Mouse (Mus musculus): Measurements from ENCODE around the gene Nr4a2. TPM values are rescaled to one million over a fixed set of nuclear protein-coding genes. Genes with fewer than 3 reads are reported as not detected.

Nr4a2 gene
- polyA plus RNA-seq (2015; fragmentation: Nextera tagmentation; extraction: Ambion mirVana), result 0.29 and 0.49 TPM in 2 replicates

DNA sequence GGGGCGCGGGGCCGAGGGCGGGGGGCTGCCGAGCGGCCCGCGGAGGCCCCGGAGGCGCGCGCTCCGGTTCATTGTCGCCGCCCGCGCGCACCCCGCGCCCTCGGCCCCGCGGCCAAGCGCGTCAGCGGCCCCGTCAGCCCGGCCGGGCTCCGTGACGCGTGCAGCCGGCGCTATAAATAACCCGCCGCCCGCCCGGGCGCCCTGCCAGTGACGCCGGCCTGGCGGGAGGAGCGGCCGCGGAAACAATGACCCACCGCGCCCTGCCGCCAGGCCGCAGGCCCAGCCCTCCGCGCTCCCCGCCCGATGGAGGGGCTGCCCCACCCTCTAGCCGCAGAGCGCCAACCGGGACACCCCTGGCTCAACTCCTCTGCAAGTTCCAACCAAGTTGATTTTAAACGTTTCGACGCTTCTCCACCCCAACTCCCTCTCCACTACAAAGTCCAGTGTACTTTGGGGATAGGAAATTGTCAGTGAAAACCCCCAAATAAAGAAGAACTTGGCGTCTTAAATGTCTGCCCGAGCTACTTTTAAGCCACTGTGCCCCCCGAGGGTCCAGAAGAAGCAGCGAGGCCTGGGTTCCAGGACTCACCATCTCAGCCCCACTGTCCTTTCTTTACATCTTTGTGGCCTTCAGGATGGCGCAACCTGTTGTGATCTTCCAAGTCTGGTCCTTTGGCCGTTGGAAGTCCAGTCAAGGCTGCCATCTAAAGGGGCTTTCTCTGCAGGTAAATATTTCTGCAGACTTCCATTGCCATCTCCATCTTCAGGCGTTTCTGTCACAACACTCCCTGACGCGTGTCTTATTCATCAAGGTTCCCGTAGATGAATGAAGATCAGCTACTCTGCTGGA, at the start of gene Nr4a2:
TSS of gene Nr4a2 (minus strand) at position 13 of the 850 bp plus-strand sequence.
- Histone ChIP-seq H3K27ac (peak within 1 kb of the TSS; percentile 79), H3K9ac (peak within 1 kb of the TSS; percentile 90), H3K9me3 (replicated peaks) (no peaks in the 10 kb centered on the region), H3K4me2 (peak within 1 kb of the TSS; percentile 84), H3K4me3 (replicated peaks) (peak within 1 kb of the TSS; percentile 85), H3K36me3 (no peaks in the 10 kb centered on the region), H3K4me1 (replicated peaks) (peaks cover 20% of the 10 kb centered on the region), H3K27me3 (no peaks in the 10 kb centered on the region; the same call in 1 of the 2 replicates)
- ATAC-seq (ENCODE audit: low read depth) (peak; percentile 86), DNase-seq (peak; percentile 59)
- WGBS (ENCODE audit: insufficient replicate concordance), result 11% methylated on average over 37 of the region's 69 CpGs

- no peaks in the 10 kb centered on the region for H3K4me1 ChIP-seq (replicated peaks)
- ATAC-seq (ENCODE audit: low read depth), result no peak
- no peaks in the 10 kb centered on the region for H3K9me3 ChIP-seq (replicated peaks)
- no peaks in the 10 kb centered on the region for H3K27me3 ChIP-seq
- H3K27ac ChIP-seq, result no peak overlapping the region
- H3K9ac ChIP-seq, result no peak overlapping the region
- H3K4me3 ChIP-seq (replicated peaks), result no peak overlapping the region
- no peak for DNase-seq
- 64% methylated on average over 1 of the region's 1 CpGs for WGBS (ENCODE audit: insufficient replicate concordance)
- H3K4me2 ChIP-seq, result no peak overlapping the region
- no peaks in the 10 kb centered on the region for H3K36me3 ChIP-seq
Observed at GRCm38 (mm10) chr2:57165416-57165815, 41.6 kb upstream of the Nr4a2 start.

DNA sequence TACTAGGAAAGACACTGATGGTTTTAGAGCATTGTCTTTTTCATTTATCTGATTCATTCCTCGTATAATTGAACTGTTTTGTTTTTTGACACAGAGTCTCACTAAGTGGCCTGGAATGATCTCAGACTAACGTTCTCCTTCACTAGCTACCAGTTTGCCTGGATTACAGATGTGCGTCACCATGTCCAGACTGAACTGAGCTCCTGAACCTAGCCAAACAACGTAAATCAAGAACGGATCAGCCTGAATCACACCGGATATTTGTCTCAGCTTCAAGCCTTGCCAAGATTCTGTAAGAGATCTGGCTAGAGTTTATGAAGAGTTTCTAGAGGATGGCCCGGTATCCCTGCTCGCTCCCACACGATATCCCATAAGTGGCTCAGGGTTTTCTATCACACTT, 33.0 kb upstream of the Nr4a2 start:
- Histone ChIP-seq H3K9ac (no peak overlapping the region), H3K4me3 (replicated peaks) (no peak overlapping the region), H3K36me3 (no peaks in the 10 kb centered on the region), H3K4me1 (replicated peaks) (no peaks in the 10 kb centered on the region), H3K27ac (no peak overlapping the region), H3K9me3 (replicated peaks) (no peaks in the 10 kb centered on the region), H3K27me3 (no peaks in the 10 kb centered on the region), H3K4me2 (no peak overlapping the region)
- ATAC-seq (ENCODE audit: low read depth), result no peak
- no peak for DNase-seq
- 69% methylated on average over 9 of the region's 9 CpGs for WGBS (ENCODE audit: insufficient replicate concordance)

GRCm38 (mm10) chr2:57149796-57150195, 26.0 kb upstream of the Nr4a2 start:
- H3K9ac ChIP-seq, result no peak overlapping the region
- 52% methylated on average over 4 of the region's 4 CpGs for WGBS (ENCODE audit: insufficient replicate concordance)
- H3K27ac ChIP-seq, result no peak overlapping the region
- H3K9me3 ChIP-seq (replicated peaks), result no peaks in the 10 kb centered on the region
- no peak overlapping the region for H3K4me3 ChIP-seq (replicated peaks)
- H3K36me3 ChIP-seq, result no peaks in the 10 kb centered on the region
- no peaks in the 10 kb centered on the region for H3K4me1 ChIP-seq (replicated peaks)
- no peak overlapping the region for H3K4me2 ChIP-seq
- H3K27me3 ChIP-seq, result no peaks in the 10 kb centered on the region
- DNase-seq (no peak), ATAC-seq (ENCODE audit: low read depth) (no peak)

- Histone ChIP-seq H3K4me3 (replicated peaks) (no peak overlapping the region), H3K27ac (no peak overlapping the region), H3K9ac (no peak overlapping the region), H3K36me3 (no peaks in the 10 kb centered on the region), H3K9me3 (replicated peaks) (no peaks in the 10 kb centered on the region), H3K4me1 (replicated peaks) (no peaks in the 10 kb centered on the region), H3K4me2 (no peak overlapping the region), H3K27me3 (no peaks in the 10 kb centered on the region)
- 60% methylated on average over 2 of the region's 2 CpGs for WGBS (ENCODE audit: insufficient replicate concordance)
- ATAC-seq (ENCODE audit: low read depth) (no peak), DNase-seq (no peak)
Observed at GRCm38 (mm10) chr2:57148231-57148630, 24.4 kb upstream of the Nr4a2 start.

- H3K27ac ChIP-seq, result no peak overlapping the region
- H3K4me2 ChIP-seq, result no peak overlapping the region
- no peak overlapping the region for H3K9ac ChIP-seq
- H3K4me3 ChIP-seq (replicated peaks), result no peak overlapping the region
- H3K4me1 ChIP-seq (replicated peaks), result no peaks in the 10 kb centered on the region
- ATAC-seq (ENCODE audit: low read depth) (no peak), DNase-seq (no peak)
- H3K9me3 ChIP-seq (replicated peaks), result no peaks in the 10 kb centered on the region
- no peaks in the 10 kb centered on the region for H3K36me3 ChIP-seq
- no peaks in the 10 kb centered on the region for H3K27me3 ChIP-seq
- 74% methylated on average over 5 of the region's 5 CpGs for WGBS (ENCODE audit: insufficient replicate concordance)
Observed at GRCm38 (mm10) chr2:57145646-57146421, 22.0 kb upstream of the Nr4a2 start.

DNA sequence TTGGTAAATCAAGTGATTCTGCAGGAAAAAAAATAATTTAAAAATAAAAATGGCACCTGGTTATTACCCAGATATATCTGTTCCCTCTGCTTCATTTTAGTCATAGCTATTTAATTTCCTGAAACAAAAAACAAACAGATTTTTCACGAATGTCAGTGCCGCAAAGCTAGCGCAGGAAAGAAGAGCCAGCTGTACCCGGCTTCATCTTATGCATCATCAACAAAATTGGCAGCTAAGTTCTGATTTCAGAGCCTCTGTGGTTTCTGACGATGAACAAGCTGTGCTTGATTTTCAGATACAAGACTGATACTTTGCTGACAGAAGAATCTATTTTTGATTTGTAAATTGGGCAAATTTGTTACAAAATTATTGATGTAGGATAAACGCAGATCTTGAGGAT, 14.8 kb upstream of the Nr4a2 start:
- Histone ChIP-seq H3K9ac (no peak overlapping the region), H3K4me2 (no peak overlapping the region), H3K36me3 (no peaks in the 10 kb centered on the region), H3K27me3 (no peaks in the 10 kb centered on the region), H3K4me3 (replicated peaks) (no peak overlapping the region), H3K9me3 (replicated peaks) (no peaks in the 10 kb centered on the region), H3K27ac (no peak overlapping the region), H3K4me1 (replicated peaks) (no peaks in the 10 kb centered on the region)
- ATAC-seq (ENCODE audit: low read depth) (no peak), DNase-seq (no peak)
- WGBS (ENCODE audit: insufficient replicate concordance), result 71% methylated on average over 6 of the region's 6 CpGs

GRCm38 (mm10) chr2:57127461-57127860, 3.7 kb upstream of the Nr4a2 start:
- H3K4me1 ChIP-seq (replicated peaks), result peaks cover 14% of the 10 kb centered on the region
- ATAC-seq (ENCODE audit: low read depth) (no peak), DNase-seq (no peak)
- no peaks in the 10 kb centered on the region for H3K9me3 ChIP-seq (replicated peaks)
- H3K27me3 ChIP-seq, result no peaks in the 10 kb centered on the region; the same call in 1 of the 2 replicates
- H3K36me3 ChIP-seq, result no peaks in the 10 kb centered on the region
- H3K4me3 ChIP-seq (replicated peaks), result no peak overlapping the region
- no peak overlapping the region for H3K4me2 ChIP-seq
- no peak overlapping the region for H3K9ac ChIP-seq
- WGBS (ENCODE audit: insufficient replicate concordance), result 62% methylated on average over 4 of the region's 4 CpGs
- H3K27ac ChIP-seq, result no peak overlapping the region

- 28% methylated on average over 6 of the region's 6 CpGs for WGBS (ENCODE audit: insufficient replicate concordance)
- Histone ChIP-seq H3K4me3 (replicated peaks) (no peak overlapping the region), H3K27me3 (no peaks in the 10 kb centered on the region; the same call in 1 of the 2 replicates), H3K9ac (no peak overlapping the region), H3K4me2 (peak overlapping the region; percentile 28), H3K36me3 (no peaks in the 10 kb centered on the region), H3K9me3 (replicated peaks) (no peaks in the 10 kb centered on the region), H3K27ac (no peak overlapping the region), H3K4me1 (replicated peaks) (peaks cover 17% of the 10 kb centered on the region)
- DNase-seq, result no peak
- ATAC-seq (ENCODE audit: low read depth), result no peak
Observed at GRCm38 (mm10) chr2:57125891-57126290, 2.1 kb upstream of the Nr4a2 start.

DNA sequence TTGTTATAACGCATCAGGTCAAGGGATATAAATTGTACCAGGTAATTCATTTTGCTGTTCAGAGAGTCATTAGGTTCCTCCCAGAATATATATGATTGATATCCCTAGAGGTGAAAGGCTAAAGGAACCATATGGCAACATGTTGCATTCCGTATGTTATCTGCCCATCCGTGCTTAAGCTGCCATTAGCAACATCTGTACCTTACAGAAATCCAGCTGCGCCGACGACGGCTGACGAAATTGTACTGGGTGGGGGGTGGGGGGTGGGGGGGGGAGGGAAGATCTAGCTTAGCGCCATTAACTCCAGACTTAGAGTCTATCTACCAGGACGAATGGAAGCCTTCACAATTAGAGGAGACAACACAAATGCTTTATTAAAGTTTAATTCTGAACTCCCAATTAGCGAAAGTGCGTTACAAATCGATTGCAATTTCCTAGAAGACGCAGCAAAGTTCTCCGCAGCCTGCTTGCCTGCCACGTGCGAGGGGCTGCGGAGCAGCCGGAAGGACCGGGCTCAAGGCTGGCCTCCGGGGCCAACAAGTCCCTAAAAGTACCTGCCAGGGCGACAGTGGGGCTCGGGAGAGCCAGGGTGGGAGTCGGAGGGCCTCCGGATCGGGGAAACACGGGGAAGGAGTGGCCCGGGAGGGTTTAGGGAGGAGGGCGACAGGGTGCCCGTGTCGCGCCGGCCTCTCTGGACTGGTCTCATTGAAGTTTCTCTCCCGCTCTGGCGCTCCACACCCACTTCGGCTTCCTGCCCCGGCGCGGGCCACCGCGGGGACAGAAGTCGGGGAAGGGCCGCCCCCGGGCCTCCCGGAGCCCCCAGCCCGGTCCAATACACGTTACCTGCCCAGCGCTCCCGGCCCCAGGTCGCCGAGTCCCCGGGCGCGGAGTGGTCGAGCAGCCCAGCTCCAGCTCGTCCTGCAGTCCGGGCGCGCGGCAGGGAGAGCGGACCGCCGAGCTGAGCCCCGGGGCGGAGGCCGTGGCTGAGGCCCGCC, 520 bp downstream of the Nr4a2 start:
- H3K4me1 ChIP-seq (replicated peaks), result peaks cover 20% of the 10 kb centered on the region
- peak; percentile 46 for DNase-seq
- H3K9ac ChIP-seq, result peak overlapping the region; percentile 90
- H3K9me3 ChIP-seq (replicated peaks), result no peaks in the 10 kb centered on the region
- peak overlapping the region; percentile 85 for H3K4me3 ChIP-seq (replicated peaks)
- H3K27me3 ChIP-seq, result no peaks in the 10 kb centered on the region; the same call in 1 of the 2 replicates
- ATAC-seq (ENCODE audit: low read depth), result peak; percentile 74
- H3K36me3 ChIP-seq, result no peaks in the 10 kb centered on the region
- peak overlapping the region; percentile 79 for H3K27ac ChIP-seq
- peak overlapping the region; percentile 84 for H3K4me2 ChIP-seq
- WGBS (ENCODE audit: insufficient replicate concordance), result under 1% methylated on average over 63 of the region's 67 CpGs

Measured in liver, embryonic 13.5 days (tissue).